Mouse (Mus musculus): ENCODE results near the gene Pqlc2. TPM values are rescaled to one million over a fixed set of nuclear protein-coding genes. Genes with fewer than 3 reads are reported as not detected.

The Pqlc2 gene
- 12.7 and 16.2 TPM in 2 replicates for polyA plus RNA-seq (2014; fragmentation: Nextera tagmentation; extraction: Ambion mirVana)

GRCm38 (mm10) chr4:139310171-139310898 lies at the start of gene Pqlc2, which contains the start of gene Akr7a5:
TSS of gene Pqlc2 (minus strand) at chr4:139310708.
TSS of gene Akr7a5 (plus strand) at chr4:139310744.
- Histone ChIP-seq H3K4me1 (ENCODE audit: control insufficient read depth, insufficient read depth, low read length) (peaks cover 15% of the 10 kb centered on the region), H3K27me3 (ENCODE audit: control insufficient read depth, insufficient read depth, low read length) (no peaks in the 10 kb centered on the region), H3K9ac (replicated peaks; ENCODE audit: low read depth, low read length) (peak within 1 kb of the TSS; percentile 79), H3K36me3 (ENCODE audit: control insufficient read depth, insufficient read depth, low read length) (peaks cover 8% of the 10 kb centered on the region; the same call in 1 of the 2 replicates), H3K4me2 (ENCODE audit: low read depth, low read length) (peak within 1 kb of the TSS; percentile 97), H3K27ac (ENCODE audit: low read depth, low read length) (peak within 1 kb of the TSS; percentile 49), H3K4me3 (ENCODE audit: low read depth, low read length) (peak within 1 kb of the TSS; percentile 88), H3K9me3 (ENCODE audit: control insufficient read depth, low read length) (no peaks in the 10 kb centered on the region)
- under 1% methylated on average over 52 of the region's 63 CpGs for WGBS
- peak; percentile 86 for ATAC-seq (ENCODE audit: low read depth)

- H3K27me3 ChIP-seq (ENCODE audit: control insufficient read depth, insufficient read depth, low read length) = no peaks in the 10 kb centered on the region
- H3K27ac ChIP-seq (ENCODE audit: low read depth, low read length) = no peak overlapping the region
- H3K9me3 ChIP-seq (ENCODE audit: control insufficient read depth, low read length) = no peaks in the 10 kb centered on the region
- no peak overlapping the region for H3K4me3 ChIP-seq (ENCODE audit: low read depth, low read length)
- no peak overlapping the region for H3K4me2 ChIP-seq (ENCODE audit: low read depth, low read length)
- H3K9ac ChIP-seq (replicated peaks; ENCODE audit: low read depth, low read length) = no peak overlapping the region
- H3K36me3 ChIP-seq (ENCODE audit: control insufficient read depth, insufficient read depth, low read length) = peaks cover 31% of the 10 kb centered on the region
- H3K4me1 ChIP-seq (ENCODE audit: control insufficient read depth, insufficient read depth, low read length) = peaks cover 4% of the 10 kb centered on the region; the same call in 1 of the 2 replicates
- no peak for ATAC-seq (ENCODE audit: low read depth)
- 97% methylated on average over 3 of the region's 3 CpGs for WGBS
Measured at GRCm38 (mm10) chr4:139357211-139357610, 46.7 kb upstream of the Pqlc2 start.

GRCm38 (mm10) chr4:139352832-139353231 lies 42.3 kb upstream of the Pqlc2 start:
- no peak; the same call in 1 of the 2 replicates for ATAC-seq (ENCODE audit: low read depth)
- H3K36me3 ChIP-seq (ENCODE audit: control insufficient read depth, insufficient read depth, low read length) = peaks cover 21% of the 10 kb centered on the region

GRCm38 (mm10) chr4:139351931-139352711 lies 41.6 kb upstream of the Pqlc2 start, which contains the start of the genes Mrto4, Emc1 and Ubr4:
TSS of gene Mrto4 (minus strand) at chr4:139352576.
TSS of gene Emc1 (plus strand) at chr4:139352587.
TSS of gene Ubr4 (plus strand) at chr4:139352609.
- peaks cover 20% of the 10 kb centered on the region for H3K36me3 ChIP-seq (ENCODE audit: control insufficient read depth, insufficient read depth, low read length)

More at GRCm38 (mm10) chr4:139352832-139353231, 42.3 kb upstream of the Pqlc2 start:
- Histone ChIP-seq H3K4me3 (ENCODE audit: low read depth, low read length) (peak overlapping the region; percentile 78), H3K9me3 (ENCODE audit: control insufficient read depth, low read length) (no peaks in the 10 kb centered on the region), H3K9ac (replicated peaks; ENCODE audit: low read depth, low read length) (peak overlapping the region; percentile 87), H3K4me1 (ENCODE audit: control insufficient read depth, insufficient read depth, low read length) (peaks cover 12% of the 10 kb centered on the region), H3K4me2 (ENCODE audit: low read depth, low read length) (peak overlapping the region; percentile 98), H3K27ac (ENCODE audit: low read depth, low read length) (peak overlapping the region; percentile 94), H3K27me3 (ENCODE audit: control insufficient read depth, insufficient read depth, low read length) (no peaks in the 10 kb centered on the region)
- 1% methylated on average over 7 of the region's 7 CpGs for WGBS

GRCm38 (mm10) chr4:139345416-139346019 lies 35.0 kb upstream of the Pqlc2 start:
- H3K27ac ChIP-seq (ENCODE audit: low read depth, low read length) = no peak overlapping the region
- no peaks in the 10 kb centered on the region for H3K27me3 ChIP-seq (ENCODE audit: control insufficient read depth, insufficient read depth, low read length)
- no peak for ATAC-seq (ENCODE audit: low read depth)
- no peaks in the 10 kb centered on the region for H3K9me3 ChIP-seq (ENCODE audit: control insufficient read depth, low read length)
- H3K4me3 ChIP-seq (ENCODE audit: low read depth, low read length) = no peak overlapping the region
- no peak overlapping the region for H3K9ac ChIP-seq (replicated peaks; ENCODE audit: low read depth, low read length)
- 76% methylated on average over 23 of the region's 23 CpGs for whole genome bisulfite sequencing
- no peak overlapping the region for H3K4me2 ChIP-seq (ENCODE audit: low read depth, low read length)
- H3K4me1 ChIP-seq (ENCODE audit: control insufficient read depth, insufficient read depth, low read length) = no peaks in the 10 kb centered on the region
- H3K36me3 ChIP-seq (ENCODE audit: control insufficient read depth, insufficient read depth, low read length) = peaks cover 25% of the 10 kb centered on the region

More at GRCm38 (mm10) chr4:139351931-139352711, 41.6 kb upstream of the Pqlc2 start, which contains the start of the genes Mrto4, Emc1 and Ubr4:
- peaks cover 12% of the 10 kb centered on the region for H3K4me1 ChIP-seq (ENCODE audit: control insufficient read depth, insufficient read depth, low read length)
- no peaks in the 10 kb centered on the region for H3K9me3 ChIP-seq (ENCODE audit: control insufficient read depth, low read length)
- under 1% methylated on average over 59 of the region's 64 CpGs for WGBS
- H3K4me3 ChIP-seq (ENCODE audit: low read depth, low read length) = peak within 1 kb of the TSS; percentile 78
- no peaks in the 10 kb centered on the region for H3K27me3 ChIP-seq (ENCODE audit: control insufficient read depth, insufficient read depth, low read length)
- ATAC-seq (ENCODE audit: low read depth) = peak; percentile 96
- H3K4me2 ChIP-seq (ENCODE audit: low read depth, low read length) = peak within 1 kb of the TSS; percentile 98
- H3K9ac ChIP-seq (replicated peaks; ENCODE audit: low read depth, low read length) = peak within 1 kb of the TSS; percentile 87
- peak within 1 kb of the TSS; percentile 94 for H3K27ac ChIP-seq (ENCODE audit: low read depth, low read length)

- no peak overlapping the region for H3K4me3 ChIP-seq (ENCODE audit: low read depth, low read length)
- no peaks in the 10 kb centered on the region for H3K27me3 ChIP-seq (ENCODE audit: control insufficient read depth, insufficient read depth, low read length)
- no peaks in the 10 kb centered on the region for H3K4me1 ChIP-seq (ENCODE audit: control insufficient read depth, insufficient read depth, low read length)
- H3K9ac ChIP-seq (replicated peaks; ENCODE audit: low read depth, low read length) = no peak overlapping the region
- H3K36me3 ChIP-seq (ENCODE audit: control insufficient read depth, insufficient read depth, low read length) = peaks cover 17% of the 10 kb centered on the region
- WGBS = 69% methylated on average over 5 of the region's 5 CpGs
- H3K4me2 ChIP-seq (ENCODE audit: low read depth, low read length) = no peak overlapping the region
- H3K27ac ChIP-seq (ENCODE audit: low read depth, low read length) = no peak overlapping the region
- no peaks in the 10 kb centered on the region for H3K9me3 ChIP-seq (ENCODE audit: control insufficient read depth, low read length)
- ATAC-seq (ENCODE audit: low read depth) = no peak
Measured at GRCm38 (mm10) chr4:139343718-139344117, 33.2 kb upstream of the Pqlc2 start.

- no peaks in the 10 kb centered on the region; the same call in 1 of the 2 replicates for H3K27me3 ChIP-seq (ENCODE audit: control insufficient read depth, insufficient read depth, low read length)
- no peak overlapping the region for H3K9ac ChIP-seq (replicated peaks; ENCODE audit: low read depth, low read length)
- 80% methylated on average over 7 of the region's 7 CpGs for WGBS
- no peak overlapping the region for H3K4me3 ChIP-seq (ENCODE audit: low read depth, low read length)
- no peak for ATAC-seq (ENCODE audit: low read depth)
- H3K27ac ChIP-seq (ENCODE audit: low read depth, low read length) = no peak overlapping the region
- H3K4me1 ChIP-seq (ENCODE audit: control insufficient read depth, insufficient read depth, low read length) = no peaks in the 10 kb centered on the region
- no peak overlapping the region for H3K4me2 ChIP-seq (ENCODE audit: low read depth, low read length)
- peaks cover 4% of the 10 kb centered on the region; the same call in 1 of the 2 replicates for H3K36me3 ChIP-seq (ENCODE audit: control insufficient read depth, insufficient read depth, low read length)
- no peaks in the 10 kb centered on the region for H3K9me3 ChIP-seq (ENCODE audit: control insufficient read depth, low read length)
Measured at GRCm38 (mm10) chr4:139341556-139342233, 31.2 kb upstream of the Pqlc2 start.

- no peaks in the 10 kb centered on the region for H3K4me1 ChIP-seq (ENCODE audit: control insufficient read depth, insufficient read depth, low read length)
- no peaks in the 10 kb centered on the region; the same call in 1 of the 2 replicates for H3K27me3 ChIP-seq (ENCODE audit: control insufficient read depth, insufficient read depth, low read length)
- WGBS = 83% methylated on average over 4 of the region's 4 CpGs
- no peaks in the 10 kb centered on the region for H3K36me3 ChIP-seq (ENCODE audit: control insufficient read depth, insufficient read depth, low read length)
- no peaks in the 10 kb centered on the region for H3K9me3 ChIP-seq (ENCODE audit: control insufficient read depth, low read length)
- no peak overlapping the region for H3K27ac ChIP-seq (ENCODE audit: low read depth, low read length)
- H3K4me2 ChIP-seq (ENCODE audit: low read depth, low read length) = no peak overlapping the region
- no peak for ATAC-seq (ENCODE audit: low read depth)
- H3K9ac ChIP-seq (replicated peaks; ENCODE audit: low read depth, low read length) = no peak overlapping the region
- no peak overlapping the region for H3K4me3 ChIP-seq (ENCODE audit: low read depth, low read length)
Measured at GRCm38 (mm10) chr4:139340835-139341234, 30.3 kb upstream of the Pqlc2 start.
